Mouse (Mus musculus) midbrain, embryonic 10.5 days (tissue): ENCODE measurements around the gene Inpp4a. TPM values are rescaled to one million over a fixed set of nuclear protein-coding genes. Genes with fewer than 3 reads are reported as not detected.

Experiments
- DNase-seq: peaks from one replicate; pipeline ENCODE4 v3.0.0-alpha.2; 2017; ENCODE audit warnings: low spot score
- H3K27ac ChIP-seq: fragments of 300-500 bp; sonication (generic); replicated peaks from 2 replicates; pipeline ENCODE4 v1.5.1; 2016; ENCODE audit warnings: mild to moderate bottlenecking
- H3K27me3 ChIP-seq: fragments of 300-500 bp; sonication (generic); 2 replicates; pipeline ENCODE4 v1.6.1; 2016; ENCODE audit warnings: low read depth, mild to moderate bottlenecking; ENCODE audit not compliant: poor library complexity, severe bottlenecking
- H3K36me3 ChIP-seq: fragments of 300-500 bp; sonication (generic); 2 replicates; pipeline ENCODE4 v1.6.1; 2016; ENCODE audit warnings: mild to moderate bottlenecking, moderate library complexity
- H3K4me1 ChIP-seq: fragments of 300-500 bp; sonication (generic); 2 replicates; pipeline ENCODE4 v1.6.1; 2016
- H3K4me3 ChIP-seq: fragments of 300-500 bp; sonication (generic); 2 replicates; pipeline ENCODE4 v1.5.1; 2016; ENCODE audit warnings: mild to moderate bottlenecking, moderate library complexity
- H3K9me3 ChIP-seq: fragments of 300-500 bp; sonication (generic); replicated peaks from 2 replicates; pipeline ENCODE4 v1.6.1; 2016; ENCODE audit warnings: mild to moderate bottlenecking
- WGBS: fragments of 180-500 bp; shearing (Covaris S2); methylation state at CpG from one replicate; pipeline ENCODE4 v1.1.7; 2016; 5-methylcytosine and 5-hydroxymethylcytosine counted together
- polyA plus RNA-seq: library from polyadenylated mRNA; unstranded; fragments of >200 nt; fragmentation: Nextera tagmentation; extraction: Ambion mirVana; gene quantifications from 2 replicates; pipeline ENCODE4 v1.2.1, GENCODE M21; 2016

The Inpp4a gene
- polyA plus RNA-seq, 1 experiment from 2014 or later: 11.9 TPM

DNA sequence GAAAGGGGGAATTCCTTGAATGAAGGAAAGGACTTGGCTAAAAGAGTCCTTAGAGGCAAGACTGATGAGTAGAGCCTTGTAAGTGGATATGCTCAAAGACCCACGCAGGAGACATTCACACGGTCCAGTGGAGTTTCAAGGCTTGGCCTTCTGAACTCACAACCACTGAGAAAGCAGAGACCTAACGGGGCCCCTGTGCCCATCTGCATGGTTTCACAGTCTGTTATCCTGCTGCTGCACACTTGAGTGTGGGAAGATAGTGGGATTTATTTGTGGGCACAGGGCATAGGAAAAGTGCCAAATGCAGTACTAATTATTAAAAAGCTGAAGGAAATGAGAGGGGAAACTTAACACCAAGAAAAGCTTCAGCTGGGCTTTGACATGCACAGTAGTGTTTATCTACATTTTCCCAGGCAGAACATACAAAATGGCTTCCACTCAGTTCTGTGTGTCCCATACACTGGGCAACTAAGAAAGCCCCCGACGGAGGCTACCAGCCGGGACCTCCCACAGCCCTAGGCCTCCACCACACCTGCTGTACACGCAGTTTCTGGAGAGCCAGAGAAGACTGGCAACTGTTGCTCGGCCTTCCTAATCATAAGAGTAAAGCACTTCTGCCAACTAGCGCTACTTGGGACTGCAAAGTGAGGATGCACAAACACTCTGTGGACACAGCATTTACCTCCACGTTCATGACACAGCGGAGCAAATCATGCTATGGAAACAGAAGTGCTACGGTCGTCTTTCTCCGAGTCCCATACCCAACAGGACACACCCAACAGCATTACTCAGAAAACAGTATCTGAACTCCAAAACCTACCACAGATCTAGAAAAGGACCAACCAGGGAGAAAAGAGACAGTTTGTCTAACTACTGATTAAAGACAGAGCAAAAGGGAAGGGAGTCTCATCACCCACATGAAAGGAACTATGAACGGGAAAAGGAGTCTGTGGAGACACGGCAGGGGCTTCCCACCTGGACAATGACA, 143.5 kb downstream of the Inpp4a start:
- 93% methylated on average over 16 of the region's 16 CpGs for WGBS
- no peak for DNase-seq
- Histone ChIP-seq H3K4me3 (no peak overlapping the region), H3K36me3 (peaks cover 43% of the 10 kb centered on the region), H3K27ac (no peak overlapping the region), H3K4me1 (no peaks in the 10 kb centered on the region), H3K9me3 (no peaks in the 10 kb centered on the region), H3K27me3 (no peaks in the 10 kb centered on the region)

DNA sequence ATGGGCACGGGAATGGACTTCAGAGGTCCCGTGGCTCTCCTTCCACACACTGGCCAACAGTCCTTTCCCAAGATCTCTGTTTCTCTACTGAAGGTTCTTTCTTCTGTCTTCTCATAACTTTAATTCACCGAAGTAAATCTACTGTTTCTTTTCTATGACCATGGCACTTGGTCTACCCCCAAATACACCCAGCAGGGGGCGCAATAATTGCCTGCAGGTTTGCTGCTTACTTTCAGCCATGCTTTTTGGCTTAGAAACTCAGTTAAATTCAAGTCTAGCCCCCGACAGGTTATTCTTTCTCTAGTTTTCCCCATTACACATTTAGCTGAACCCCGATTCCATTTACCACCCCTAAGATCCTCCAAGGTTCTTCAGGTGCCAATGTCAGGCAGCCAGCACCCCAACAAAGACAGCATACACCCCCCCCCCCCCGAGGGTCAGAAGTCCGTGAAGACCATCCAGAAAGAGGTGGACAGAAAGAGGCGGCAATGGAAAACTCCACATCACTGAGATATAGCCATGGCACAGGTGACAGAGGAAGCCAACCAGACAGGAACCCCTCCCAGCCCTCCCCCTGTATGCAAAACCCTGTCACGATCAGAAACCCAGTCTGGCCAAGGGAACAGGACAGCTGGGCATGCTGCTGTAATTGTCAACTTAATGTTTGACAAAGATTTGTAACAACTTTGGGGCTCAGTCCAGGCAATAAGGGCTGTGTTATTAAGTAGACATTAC, 148.9 kb downstream of the Inpp4a start:
- peak; percentile 32 for DNase-seq
- Histone ChIP-seq H3K4me1 (no peaks in the 10 kb centered on the region), H3K4me3 (no peak overlapping the region), H3K36me3 (no peaks in the 10 kb centered on the region), H3K9me3 (no peaks in the 10 kb centered on the region), H3K27me3 (no peaks in the 10 kb centered on the region), H3K27ac (no peak overlapping the region)
- 80% methylated on average over 10 of the region's 10 CpGs for WGBS

DNA sequence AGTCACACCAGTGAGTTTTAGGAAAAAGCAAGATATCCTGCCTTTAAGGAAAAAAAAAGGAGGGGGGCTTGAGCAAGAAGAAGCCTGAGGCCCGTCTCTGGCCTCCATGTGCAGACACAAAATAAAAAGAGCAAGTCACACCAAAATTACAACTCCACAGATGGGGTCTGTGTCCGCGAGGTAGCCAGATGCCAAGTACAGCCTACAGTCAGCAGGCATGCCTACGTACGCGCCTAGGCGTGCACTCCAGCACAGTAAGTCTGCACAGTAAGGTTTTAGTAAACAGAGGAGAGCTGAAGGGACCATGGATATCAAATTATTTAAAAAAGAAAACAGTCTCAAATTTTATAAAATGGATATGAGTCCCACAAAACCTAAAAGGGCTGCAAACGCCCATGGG, 151.6 kb downstream of the Inpp4a start:
- no peak for DNase-seq
- no peak overlapping the region for H3K27ac ChIP-seq
- no peaks in the 10 kb centered on the region for H3K9me3 ChIP-seq
- H3K4me3 ChIP-seq: no peak overlapping the region
- H3K27me3 ChIP-seq: no peaks in the 10 kb centered on the region
- H3K4me1 ChIP-seq: no peaks in the 10 kb centered on the region
- WGBS: 94% methylated on average over 8 of the region's 8 CpGs
- no peaks in the 10 kb centered on the region for H3K36me3 ChIP-seq

DNA sequence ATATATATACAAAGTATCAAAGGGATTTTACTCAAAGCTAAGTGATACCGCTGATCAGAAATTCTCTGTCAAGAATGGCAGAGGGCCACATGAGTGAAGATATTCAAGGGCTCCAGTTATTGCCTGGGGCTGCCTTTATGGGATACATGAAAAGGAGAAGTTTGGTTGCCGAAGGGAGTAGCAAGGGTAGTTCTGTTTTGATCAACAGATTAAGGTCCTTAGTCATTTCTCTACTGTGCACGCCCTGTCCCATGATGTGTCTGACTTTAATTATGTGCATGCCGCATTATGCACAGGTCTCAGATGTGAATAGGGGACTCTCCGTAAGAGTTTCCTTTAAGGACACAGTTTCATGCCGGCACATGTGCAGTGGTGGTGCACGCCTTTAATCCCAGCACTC, 157.9 kb downstream of the Inpp4a start:
- H3K4me1 ChIP-seq: no peaks in the 10 kb centered on the region; the same call in 1 of the 2 replicates
- DNase-seq: no peak
- H3K27me3 ChIP-seq: no peaks in the 10 kb centered on the region
- H3K9me3 ChIP-seq: no peaks in the 10 kb centered on the region
- no peaks in the 10 kb centered on the region for H3K36me3 ChIP-seq
- H3K4me3 ChIP-seq: no peak overlapping the region
- WGBS: 93% methylated on average over 7 of the region's 7 CpGs
- no peak overlapping the region for H3K27ac ChIP-seq

Other genes with a start within 250 kb of the Inpp4a start
- not detected in 2 replicates for gene Cnga3, start 85.4 kb upstream of the Inpp4a start, polyA plus RNA-seq
- 55.3 and 61.7 TPM in 2 replicates for gene Coa5, start 130.2 kb downstream of the Inpp4a start, polyA plus RNA-seq
- gene Unc50, start 130.3 kb downstream of the Inpp4a start, polyA plus RNA-seq: 125 TPM in 2 replicates
- gene Mgat4a, start 241.2 kb downstream of the Inpp4a start, polyA plus RNA-seq: 1.3 and 1.5 TPM in 2 replicates